Comparison of ENCODE assay signal across 10 mouse cellular contexts in genomic region chr1:73153438-73154097, GRCm38 (mm10).
DNase-seq lines count a peak whose midpoint lies in the region; ATAC-seq lines count a peak whose summit lies in the region.
"Had no signal": no experiment of that assay in that cellular context is flagged by ENCODE, and none has a peak within 500 bp of the region (broad histone marks: within the 10 kb centered on the region; RNA-seq: fewer than 3 reads in every experiment).

No protein-coding gene starts in this region.

- ATAC-seq in cerebellum, adult (ENCODE audit: insufficient number of reproducible peaks, low FRiP score, low TSS enrichment), result no peak
- ATAC-seq in erythroid progenitor cell, adult 5-6 weeks (replicated peaks; ENCODE audit: low FRiP score, poor library complexity, severe bottlenecking), result no peak
- ATAC-seq: forebrain, embryonic 13.5 days had no signal

- DNase-seq in testis, postnatal 10 days (ENCODE audit: low spot score), result peak; percentile 43
- no peak for DNase-seq in testis, postnatal 14 days (ENCODE audit: low spot score)
- peak; percentile 54 for DNase-seq in heart, postnatal 4 days
- DNase-seq in lung, adult 18-20 months, result peak; percentile 10 to 33
- DNase-seq in natural killer cell, adult 2 months (ENCODE audit: low spot score in 2 of 2), result no peak
- DNase-seq: adrenal gland, postnatal 10 days; spleen, adult 18-20 months had no signal

Comparison
In these comparisons a context has a peak if more than half of its experiments do, and no peak if none do; other contexts are left out.
1. DNase-seq: peak in testis, postnatal 10 days (single experiment), heart, postnatal 4 days (single experiment) and lung, adult 18-20 months (2 of 2); none in testis, postnatal 14 days (single experiment) and natural killer cell, adult 2 months (0 of 2).